Mouse (Mus musculus) layer of hippocampus, adult 11-12 months (tissue): ENCODE data around the gene 2310034G01Rik.

Experiments used
- DNase-seq: peaks from one replicate; pipeline ENCODE4 v3.0.0; 2022; ENCODE audit warnings: low spot score

Gene 2310034G01Rik

DNA sequence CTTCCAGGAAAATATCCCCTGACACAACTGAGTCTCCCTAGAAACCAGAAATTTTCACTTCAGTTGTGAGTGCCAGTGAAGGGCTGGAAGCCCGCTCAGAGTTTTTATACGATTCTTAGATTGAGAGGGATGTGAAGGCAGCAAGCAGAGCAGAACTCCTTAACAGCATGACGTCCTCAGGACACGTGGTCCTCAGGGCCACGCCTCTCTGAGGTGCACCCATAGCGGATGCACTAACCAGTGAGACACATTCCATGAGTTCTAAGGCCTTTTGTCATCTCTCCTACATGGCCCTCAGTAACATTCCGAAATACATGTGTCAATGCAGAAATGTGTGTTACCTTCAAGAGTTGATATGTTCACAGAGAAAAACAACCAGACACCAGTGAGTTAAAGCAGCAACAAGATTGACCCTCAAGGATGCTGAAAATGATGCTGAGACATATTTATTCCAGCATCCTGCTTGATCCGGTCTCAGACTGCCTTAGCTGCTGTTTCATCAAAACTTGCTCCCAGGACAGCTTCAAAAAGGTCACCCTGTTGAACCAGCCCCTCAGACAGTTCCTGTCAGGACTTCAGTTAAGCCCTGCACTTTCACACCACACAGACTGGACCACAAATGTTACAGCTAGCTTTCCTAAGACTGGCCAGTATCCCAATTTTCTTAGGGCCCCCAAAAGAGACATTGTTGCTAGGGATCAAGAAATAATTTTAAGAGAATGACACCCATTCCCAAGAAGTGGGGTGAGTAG lies 49.6 kb downstream of the 2310034G01Rik start:
- no peak for DNase-seq
